Mouse (Mus musculus): Measurements from ENCODE around the gene Atxn2.

Gene Atxn2

GRCm38 (mm10) chr5:121761459-121761858, 50.3 kb downstream of the Atxn2 start:
- intact Hi-C loops (cut with DNase I): no loop called here

- intact Hi-C loops (cut with DNase I): no loop called here
Observed at GRCm38 (mm10) chr5:121762949-121763348, 51.8 kb downstream of the Atxn2 start.

- intact Hi-C loops (cut with DNase I): no loop called here
Observed at GRCm38 (mm10) chr5:121765020-121765419, 53.9 kb downstream of the Atxn2 start.

- intact Hi-C loops (cut with DNase I): no loop called here
Observed at GRCm38 (mm10) chr5:121766038-121766773, 55.1 kb downstream of the Atxn2 start.

GRCm38 (mm10) chr5:121767564-121767963, 56.4 kb downstream of the Atxn2 start:
- intact Hi-C loops (cut with DNase I): no loop called here

- intact Hi-C loops (cut with DNase I): no loop called here
Observed at GRCm38 (mm10) chr5:121769827-121770226, 58.7 kb downstream of the Atxn2 start.

GRCm38 (mm10) chr5:121771611-121772010, 60.5 kb downstream of the Atxn2 start:
- intact Hi-C loops (cut with DNase I): no loop called here

- intact Hi-C loops (cut with DNase I): no loop called here
Observed at GRCm38 (mm10) chr5:121778485-121779119, 67.5 kb downstream of the Atxn2 start.

- intact Hi-C loops (cut with DNase I): loop anchor here (10.0 kb wide), 1 partner anchor 115 kb away; the partner anchor contains the start of genes Acad10 and Brap
Observed at GRCm38 (mm10) chr5:121780180-121780579, 69.0 kb downstream of the Atxn2 start.

- intact Hi-C loops (cut with DNase I): loop anchor here (10.0 kb wide), 1 partner anchor 118 kb away; the partner anchor contains the start of genes Acad10 and Brap
Observed at GRCm38 (mm10) chr5:121782467-121782866, 71.3 kb downstream of the Atxn2 start.

- intact Hi-C loops (cut with DNase I): loop anchor here (10.0 kb wide), 1 partner anchor 119 kb away; the partner anchor contains the start of genes Acad10 and Brap
Observed at GRCm38 (mm10) chr5:121783862-121784500, 72.8 kb downstream of the Atxn2 start.

GRCm38 (mm10) chr5:121791026-121791425, 79.9 kb downstream of the Atxn2 start:
- intact Hi-C loops (cut with DNase I): loop anchor here (10.0 kb wide), 1 partner anchor 54 kb away; the partner anchor contains the start of gene Pheta1

GRCm38 (mm10) chr5:121795800-121796199, 84.7 kb downstream of the Atxn2 start:
- intact Hi-C loops (cut with DNase I): loop anchor here (10.0 kb wide), 1 partner anchor 49 kb away; the partner anchor contains the start of gene Pheta1

- intact Hi-C loops (cut with DNase I): loop anchor here (10.0 kb wide), 1 partner anchor 46 kb away; the partner anchor contains the start of gene Pheta1
Observed at GRCm38 (mm10) chr5:121798447-121798846, 87.3 kb downstream of the Atxn2 start.

- intact Hi-C loops (cut with DNase I): no loop called here
Observed at GRCm38 (mm10) chr5:121807186-121807585, 96.0 kb downstream of the Atxn2 start.

GRCm38 (mm10) chr5:121808202-121808601, 97.1 kb downstream of the Atxn2 start:
- intact Hi-C loops (cut with DNase I): no loop called here

GRCm38 (mm10) chr5:121809667-121810224, 98.6 kb downstream of the Atxn2 start:
- intact Hi-C loops (cut with DNase I): no loop called here

- intact Hi-C loops (cut with DNase I): no loop called here
Observed at GRCm38 (mm10) chr5:121810331-121811151, 99.4 kb downstream of the Atxn2 start.

GRCm38 (mm10) chr5:121811485-121811931, 100.4 kb downstream of the Atxn2 start:
- intact Hi-C loops (cut with DNase I): no loop called here

- intact Hi-C loops (cut with DNase I): no loop called here
Observed at GRCm38 (mm10) chr5:121812526-121813243, 101.5 kb downstream of the Atxn2 start.

Measured in adrenal gland (tissue).